Mouse (Mus musculus) ovary, postnatal 10 days (tissue): ENCODE data around the gene Anxa6.
"Not testable (repeated sequence)": the region's sequence is repeated elsewhere in the genome, so short reads cannot be mapped to it uniquely, and the experiment has no call there.

Source experiments
- DNase-seq: peaks from one replicate; pipeline ENCODE4 v3.0.0; 2022; ENCODE audit warnings: low spot score

Gene Anxa6

DNA sequence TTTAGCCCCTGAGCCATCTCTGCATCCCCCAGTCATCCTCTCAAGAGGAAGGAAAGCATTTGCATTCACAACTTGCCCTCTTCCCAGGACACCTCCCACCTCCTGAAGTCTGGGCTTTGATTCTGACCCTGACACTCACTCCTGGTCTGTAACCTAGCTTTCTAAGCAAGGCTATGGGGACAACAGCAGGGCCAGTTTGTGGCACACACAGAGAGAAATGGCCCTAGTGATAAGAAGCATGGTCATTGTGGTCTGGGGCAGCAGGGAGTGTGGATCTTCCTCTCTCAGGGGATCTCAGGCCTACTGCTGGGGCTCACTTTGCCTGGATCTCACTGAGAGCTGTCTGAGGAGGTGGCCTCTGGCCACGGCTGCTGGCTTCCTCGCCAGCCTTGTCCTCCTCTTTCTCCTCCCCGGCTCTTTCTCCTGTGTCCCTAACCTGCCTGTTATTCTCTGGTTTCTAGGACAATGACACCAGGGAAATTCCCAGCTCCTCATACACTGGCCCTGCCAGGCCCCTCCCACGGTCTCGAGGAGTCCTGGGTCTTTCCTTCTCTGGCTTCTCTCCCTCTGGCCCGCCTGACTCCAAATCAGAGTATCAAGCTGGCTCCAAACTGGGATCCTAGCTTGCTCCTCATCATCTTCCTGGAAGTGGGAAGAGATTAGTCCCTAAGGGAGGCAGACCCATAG is 71.9 kb downstream of the Anxa6 start:
- no peak for DNase-seq

DNA sequence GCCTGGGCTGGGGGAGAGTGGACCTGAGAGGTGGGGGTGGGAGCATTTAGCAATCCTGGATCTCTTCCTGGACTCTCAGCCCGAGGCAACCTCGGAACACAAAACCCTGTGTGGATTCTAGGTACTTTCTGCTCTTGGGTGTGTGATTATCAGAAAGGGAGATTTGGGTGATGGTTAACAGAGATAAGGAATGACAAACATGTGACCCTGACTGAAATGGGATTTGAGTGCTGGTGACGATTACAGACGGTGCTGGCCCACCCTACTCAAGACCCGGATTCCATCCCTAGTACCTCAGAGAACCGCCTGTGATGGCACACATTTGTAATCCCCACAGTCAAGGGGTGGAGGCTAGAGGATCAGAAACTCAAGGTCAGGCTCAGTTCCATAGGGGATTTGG is 73.0 kb downstream of the Anxa6 start:
- no peak for DNase-seq

DNA sequence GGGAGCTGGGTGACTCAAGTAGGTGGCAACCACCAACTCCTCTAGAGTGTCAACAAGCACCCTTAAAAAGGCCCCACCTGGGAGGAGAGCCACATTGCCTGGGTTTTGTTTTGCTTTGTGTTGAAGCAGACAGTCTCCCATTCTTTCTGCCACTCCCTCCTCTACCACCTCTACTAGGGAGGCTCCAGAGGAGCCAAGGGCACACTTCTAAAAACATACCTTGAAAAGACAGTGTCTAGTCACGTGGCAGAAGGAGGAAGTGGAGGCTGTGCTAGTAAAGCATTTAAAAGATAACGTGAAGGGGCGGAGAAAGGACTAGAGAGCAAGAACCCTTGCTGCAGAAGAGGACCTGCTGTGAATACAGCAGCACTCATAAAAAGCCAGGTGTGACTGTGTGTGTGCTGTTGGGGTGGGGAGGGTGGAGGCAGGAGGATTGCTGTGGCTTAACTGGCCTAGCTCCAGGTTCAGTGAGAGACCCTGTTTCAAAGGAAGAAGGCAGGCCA is 74.6 kb downstream of the Anxa6 start:
- DNase-seq: no peak

DNA sequence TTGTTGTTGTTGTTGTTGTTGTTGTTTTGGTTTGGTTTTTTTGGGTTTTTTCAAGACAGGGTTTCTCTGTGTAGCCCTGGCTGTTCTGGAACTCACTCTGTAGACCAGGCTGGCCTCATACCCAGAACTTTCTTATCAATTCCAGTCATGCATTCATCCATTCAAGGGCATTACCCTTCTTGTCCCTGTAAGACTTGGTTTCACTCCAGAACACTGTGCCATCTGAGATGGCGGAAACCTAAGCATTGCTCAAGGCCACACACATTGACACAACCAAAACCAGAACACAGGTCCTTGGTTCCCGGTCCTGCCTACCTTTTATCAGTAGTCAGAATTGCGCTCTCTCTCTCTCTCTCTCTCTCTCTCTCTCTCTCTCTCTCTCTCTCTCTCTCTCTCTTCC is 75.5 kb downstream of the Anxa6 start:
- DNase-seq: not testable (repeated sequence)

DNA sequence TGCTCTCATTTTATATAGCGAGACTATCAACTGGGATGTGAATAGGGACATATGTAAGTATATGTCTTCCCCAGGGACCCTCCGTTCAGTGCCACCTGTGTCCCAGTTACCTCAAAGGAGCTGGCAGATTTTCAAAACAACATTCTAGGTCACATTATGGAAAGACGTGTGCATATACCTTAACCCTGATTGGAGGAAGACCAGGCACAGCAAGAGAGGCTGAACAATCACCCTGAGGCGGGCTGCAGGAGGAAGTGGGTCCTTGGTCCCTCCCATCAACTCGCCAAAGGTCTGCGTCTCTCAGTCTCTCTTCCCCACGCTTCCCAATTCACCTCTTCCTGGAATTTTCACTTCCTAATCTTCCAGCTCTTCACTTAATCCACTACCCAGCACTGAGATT is 76.3 kb downstream of the Anxa6 start:
- DNase-seq: no peak

DNA sequence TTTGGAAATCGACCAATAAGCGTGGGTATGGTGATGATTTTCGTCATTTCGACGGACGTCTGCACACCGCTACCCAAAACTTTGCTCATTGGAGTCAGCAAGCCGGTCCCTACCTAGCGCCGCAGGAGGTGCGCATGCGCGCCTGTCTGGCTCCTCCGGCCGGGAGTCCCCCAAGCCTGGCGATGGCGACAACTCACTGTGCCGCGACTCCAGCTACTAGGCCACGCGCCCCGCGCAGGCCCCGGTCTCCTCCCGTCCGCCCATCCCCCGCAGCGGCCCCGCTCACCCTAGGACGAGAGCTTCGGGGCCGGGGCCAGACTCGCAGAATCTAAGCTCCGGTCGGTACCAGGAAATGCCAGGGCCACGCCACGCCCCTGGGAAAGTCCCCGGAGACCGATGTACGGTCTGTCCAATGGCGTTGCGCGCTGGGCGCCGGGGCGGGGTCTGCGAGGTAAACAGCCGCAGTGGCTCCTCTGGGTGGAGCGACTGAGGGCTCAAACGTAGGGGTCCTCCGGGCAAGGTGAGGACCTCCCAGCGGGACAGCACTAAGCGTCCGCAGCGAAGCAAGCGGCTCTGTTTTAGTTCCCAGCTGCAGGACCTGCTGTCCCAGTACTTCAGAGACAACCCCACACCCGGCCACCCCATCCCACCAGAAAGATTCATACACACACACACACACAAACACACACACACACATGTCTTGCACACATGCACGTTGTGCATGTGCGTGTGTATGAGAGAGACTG is 77.3 kb downstream of the Anxa6 start:
- peak; percentile 97 for DNase-seq

DNA sequence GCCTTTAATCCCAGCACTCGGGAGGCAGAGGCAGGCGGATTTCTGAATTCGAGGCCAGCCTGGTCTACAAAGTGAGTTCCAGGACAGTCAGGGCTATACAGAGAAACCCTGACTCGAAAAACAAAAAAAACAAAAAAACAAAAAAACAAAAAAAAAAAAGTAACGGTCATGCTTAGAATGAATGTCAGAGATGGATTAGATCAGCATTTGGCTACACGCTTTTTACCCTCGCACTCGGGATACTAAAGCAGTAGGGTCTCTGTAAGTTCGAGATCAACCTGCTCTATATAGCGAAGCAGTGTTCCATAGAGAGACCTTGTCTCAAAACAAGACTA is 77.9 kb downstream of the Anxa6 start:
- not testable (repeated sequence) for DNase-seq

DNA sequence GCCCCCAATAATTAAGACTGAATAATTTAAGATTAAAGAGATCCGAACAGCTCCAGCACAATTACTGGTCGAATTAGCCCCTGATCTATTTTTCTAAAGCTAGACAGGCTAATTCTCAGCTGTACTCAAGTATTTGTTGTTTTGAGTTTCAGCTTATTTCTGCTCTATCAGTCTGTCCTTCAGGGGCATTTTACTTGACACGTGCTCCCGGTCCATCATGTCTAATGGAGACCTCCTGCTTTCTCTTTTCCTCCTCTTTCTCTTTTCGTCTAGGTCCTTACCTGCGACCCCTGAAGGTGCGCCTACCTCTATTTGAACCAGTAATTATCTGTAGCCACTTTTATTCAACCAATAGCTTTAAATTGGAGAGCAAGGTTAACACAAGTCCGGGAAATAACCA is 78.5 kb downstream of the Anxa6 start:
- no peak for DNase-seq

DNA sequence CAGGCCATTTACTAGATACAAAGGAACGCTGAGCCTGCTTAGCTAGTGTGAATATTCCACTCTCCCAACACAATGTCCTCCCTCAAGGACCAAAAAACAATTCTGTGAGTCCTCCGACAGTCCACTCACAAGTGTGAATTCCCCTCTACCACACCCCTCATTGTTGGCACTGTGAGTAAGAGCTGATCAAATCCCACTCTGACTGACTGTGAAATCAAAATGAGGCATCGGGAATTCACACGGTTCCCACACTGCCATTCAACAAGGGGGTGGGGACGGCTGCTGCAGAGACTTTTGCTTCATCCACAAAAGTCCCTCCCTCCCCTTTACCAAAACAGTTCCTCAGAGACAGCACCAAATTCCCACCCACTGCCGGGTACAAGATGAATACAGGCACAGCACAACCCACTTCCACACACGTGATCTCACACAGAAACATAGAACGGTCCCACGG is 79.2 kb downstream of the Anxa6 start:
- no peak for DNase-seq

DNA sequence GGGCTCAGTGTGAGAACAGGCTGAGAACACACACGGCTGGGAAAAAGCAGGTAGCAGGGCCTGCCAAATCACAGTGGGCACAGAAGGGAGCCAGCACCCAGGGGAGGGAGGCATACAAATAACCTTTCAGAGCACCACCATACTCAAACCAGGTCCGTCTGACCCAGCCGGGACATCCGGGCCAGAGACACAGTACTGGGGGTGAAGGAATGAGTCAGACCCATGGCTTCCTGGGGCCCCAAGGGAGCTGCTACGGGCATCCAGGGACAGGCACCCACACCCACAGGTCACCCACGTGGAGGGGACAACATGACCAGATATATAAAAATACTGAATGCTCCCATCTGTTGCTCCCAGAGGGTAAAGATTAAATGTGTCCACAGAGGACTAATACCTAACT is 80.6 kb downstream of the Anxa6 start:
- DNase-seq: no peak

DNA sequence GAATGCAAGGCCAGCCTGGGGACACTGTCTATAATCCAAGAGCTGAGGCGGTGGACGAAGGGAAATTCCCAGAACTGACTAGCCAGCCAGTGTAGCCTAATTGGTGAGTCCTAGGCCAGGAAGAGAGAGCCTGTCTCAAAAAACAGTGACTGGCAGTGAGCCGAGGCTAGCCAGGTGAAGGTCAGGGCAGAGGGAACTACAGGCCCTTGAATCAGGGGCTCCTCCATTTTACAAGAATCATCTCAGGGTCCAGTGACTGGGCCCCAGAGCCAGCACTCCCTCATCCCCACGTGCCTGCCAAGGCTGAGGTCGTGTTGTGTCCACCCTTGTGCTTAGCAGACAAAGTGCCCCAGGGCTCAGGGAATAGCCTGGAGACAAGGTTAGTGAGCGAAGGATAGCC is 82.6 kb downstream of the Anxa6 start:
- DNase-seq: no peak

DNA sequence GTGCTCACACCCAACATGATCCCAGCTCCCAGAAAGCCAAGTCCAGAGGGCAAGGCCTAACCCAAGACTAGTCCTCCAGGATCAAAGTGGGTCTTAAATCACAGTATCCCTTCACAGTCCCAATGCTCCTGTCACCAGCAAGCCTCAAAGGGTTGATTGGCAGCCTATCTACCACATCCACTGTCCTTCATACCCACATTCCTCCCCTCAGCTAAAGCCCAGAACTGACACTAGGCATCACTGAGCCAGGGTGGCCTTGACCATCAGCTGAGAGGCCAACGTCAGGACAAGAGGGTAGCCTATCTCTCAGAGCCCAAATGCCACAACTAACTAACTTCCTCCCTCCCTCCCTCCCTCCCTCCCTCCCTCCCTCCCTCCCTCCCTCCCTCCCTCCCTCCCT is 83.5 kb downstream of the Anxa6 start:
- DNase-seq: no peak

DNA sequence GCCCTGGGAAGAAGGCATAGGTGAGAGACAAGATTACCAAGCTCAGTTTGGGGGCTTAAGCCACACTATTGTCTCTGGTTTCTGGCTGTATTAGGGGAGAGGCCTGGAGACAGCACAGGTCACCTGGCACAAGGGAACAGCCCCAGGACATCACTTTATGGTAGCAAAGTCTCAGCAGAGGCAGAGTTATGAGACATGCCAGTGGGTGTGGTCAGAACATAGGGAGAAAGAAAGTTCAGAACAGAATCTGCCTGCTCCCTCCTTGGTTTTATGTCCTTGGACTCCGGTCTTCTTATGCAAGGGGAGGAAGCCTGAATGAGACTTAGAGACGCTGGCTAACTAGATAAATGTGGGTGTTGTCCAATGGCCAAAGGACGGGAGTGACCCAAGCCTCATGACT is 88.5 kb downstream of the Anxa6 start:
- no peak for DNase-seq

DNA sequence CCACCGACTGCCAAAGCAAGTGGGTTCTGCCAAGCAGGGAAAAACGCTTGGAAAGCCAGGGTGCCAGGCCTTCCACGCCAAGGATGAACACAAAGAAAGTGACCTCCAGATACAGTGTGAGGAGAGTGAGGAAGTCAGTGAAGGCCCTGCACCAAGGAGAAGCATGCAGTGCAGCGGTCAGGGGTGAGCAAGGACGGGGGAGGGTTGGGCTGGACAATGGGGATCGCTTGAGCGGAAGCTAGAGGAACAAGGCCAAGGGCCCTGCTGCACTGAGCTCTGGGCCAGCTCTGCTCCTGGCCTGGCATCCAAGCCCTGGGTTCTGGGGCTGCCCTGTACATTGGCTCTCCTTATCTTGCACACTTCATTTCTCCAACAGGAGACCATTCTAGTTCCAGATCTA is 93.2 kb downstream of the Anxa6 start:
- no peak for DNase-seq

DNA sequence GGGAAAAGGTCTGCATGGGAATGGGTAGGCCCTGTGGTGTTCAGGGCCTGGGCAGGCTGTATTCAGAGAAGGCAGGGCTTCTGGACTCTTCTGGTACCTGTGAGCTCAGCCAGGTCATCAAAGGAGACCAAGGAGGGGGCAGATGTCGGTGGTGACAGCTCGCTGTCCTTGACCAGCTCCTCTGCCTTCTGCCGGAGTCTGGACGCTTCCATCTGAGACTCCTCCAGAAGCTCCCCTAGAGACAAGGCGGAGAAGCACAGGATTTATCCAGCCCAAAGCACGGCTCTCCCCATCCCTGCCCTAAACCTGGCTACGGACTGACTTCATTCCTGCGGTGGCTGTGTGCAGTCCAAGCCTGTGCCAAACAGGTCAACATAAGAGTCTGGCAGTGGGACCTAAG is 93.7 kb downstream of the Anxa6 start:
- no peak for DNase-seq

DNA sequence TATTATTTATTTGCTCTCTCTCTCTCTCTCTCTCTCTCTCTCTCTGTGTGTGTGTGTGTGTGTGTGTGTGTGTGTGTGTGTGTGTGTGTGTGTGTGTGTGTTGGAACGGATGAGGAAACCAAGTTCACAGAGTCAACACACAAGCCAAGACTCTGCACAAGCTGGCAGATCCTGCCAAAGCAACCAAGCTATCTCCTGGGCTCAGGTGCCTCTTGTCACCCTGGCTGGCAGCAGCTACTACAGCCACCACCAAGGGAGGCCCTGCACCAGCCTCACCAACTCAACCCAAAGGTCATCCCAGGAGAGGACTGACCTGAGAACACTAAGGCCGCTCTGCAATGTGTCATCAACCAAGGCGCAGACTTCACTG is 96.5 kb downstream of the Anxa6 start:
- no peak for DNase-seq

DNA sequence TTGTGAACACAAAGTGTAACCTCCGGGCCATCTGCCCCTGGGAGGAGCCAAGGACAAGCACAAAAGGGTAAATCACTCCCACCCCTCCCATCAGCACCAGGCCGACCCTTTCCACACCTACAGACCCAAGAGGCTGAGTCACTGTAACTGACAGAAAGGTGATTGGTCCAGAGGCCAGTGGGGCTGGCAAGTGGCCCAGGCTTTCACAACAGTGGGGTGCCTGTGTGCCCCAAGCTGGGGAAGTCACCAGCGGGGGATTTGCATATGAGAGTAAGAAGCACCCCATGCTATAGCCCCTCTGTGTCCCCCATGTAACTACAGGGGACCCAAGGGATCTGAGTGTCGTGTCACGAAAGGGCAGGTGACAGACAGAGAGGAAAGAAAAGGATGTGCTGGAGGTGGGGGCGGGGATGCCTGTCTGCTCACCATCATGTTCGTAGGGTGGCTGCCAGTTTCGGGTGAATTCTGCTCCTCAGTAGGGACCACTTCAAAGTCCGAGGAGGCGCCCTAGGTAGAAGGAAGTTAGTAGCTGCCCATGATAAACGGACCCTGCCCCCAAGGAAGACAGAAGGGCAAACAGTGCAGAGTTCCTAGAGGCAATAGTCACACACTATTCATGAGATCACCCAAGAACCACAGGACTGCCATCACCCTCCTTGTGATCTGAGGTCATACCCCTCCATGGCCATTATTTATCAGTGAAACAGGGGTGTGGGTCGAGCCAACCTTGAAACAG is 97.0 kb downstream of the Anxa6 start:
- no peak for DNase-seq

DNA sequence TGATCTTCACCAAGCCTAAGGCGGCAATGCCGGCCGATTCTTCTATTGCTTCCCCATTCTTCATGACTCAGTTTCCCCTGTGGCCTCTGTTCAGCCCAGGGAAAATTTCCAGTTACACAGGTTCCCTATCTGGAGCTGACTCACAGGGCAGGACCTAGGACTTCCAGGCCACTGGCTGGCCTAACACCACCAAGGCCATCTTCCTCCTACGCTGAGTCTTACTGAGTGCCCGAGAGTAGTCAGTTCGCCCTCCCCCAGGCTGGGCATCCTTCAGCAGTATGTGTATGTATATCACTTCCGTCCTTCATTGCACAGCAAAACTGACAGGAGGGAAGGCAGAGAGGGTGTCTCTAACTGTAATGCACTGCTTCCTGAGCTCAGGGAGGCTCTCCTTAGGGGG is 99.0 kb downstream of the Anxa6 start:
- no peak for DNase-seq

DNA sequence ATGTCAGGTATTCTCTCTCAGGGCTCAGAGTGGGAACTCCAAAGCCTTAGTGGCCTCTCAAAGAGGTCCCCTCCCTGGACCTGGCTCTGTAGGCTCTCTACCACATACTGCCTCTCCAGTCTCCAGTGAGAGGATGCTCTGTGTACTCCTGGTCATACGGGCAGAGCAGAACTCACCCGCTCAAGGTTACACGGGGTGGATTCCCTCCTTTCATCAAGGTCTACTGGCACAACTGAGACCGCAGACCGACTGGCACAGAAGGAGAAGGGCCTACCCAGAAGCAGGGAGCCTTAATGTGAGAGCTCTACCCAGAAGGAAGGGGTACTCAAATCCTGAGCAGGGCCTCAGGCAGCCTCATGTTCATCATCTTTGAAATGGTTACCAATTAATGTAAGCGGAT is 100.7 kb downstream of the Anxa6 start:
- DNase-seq: no peak

DNA sequence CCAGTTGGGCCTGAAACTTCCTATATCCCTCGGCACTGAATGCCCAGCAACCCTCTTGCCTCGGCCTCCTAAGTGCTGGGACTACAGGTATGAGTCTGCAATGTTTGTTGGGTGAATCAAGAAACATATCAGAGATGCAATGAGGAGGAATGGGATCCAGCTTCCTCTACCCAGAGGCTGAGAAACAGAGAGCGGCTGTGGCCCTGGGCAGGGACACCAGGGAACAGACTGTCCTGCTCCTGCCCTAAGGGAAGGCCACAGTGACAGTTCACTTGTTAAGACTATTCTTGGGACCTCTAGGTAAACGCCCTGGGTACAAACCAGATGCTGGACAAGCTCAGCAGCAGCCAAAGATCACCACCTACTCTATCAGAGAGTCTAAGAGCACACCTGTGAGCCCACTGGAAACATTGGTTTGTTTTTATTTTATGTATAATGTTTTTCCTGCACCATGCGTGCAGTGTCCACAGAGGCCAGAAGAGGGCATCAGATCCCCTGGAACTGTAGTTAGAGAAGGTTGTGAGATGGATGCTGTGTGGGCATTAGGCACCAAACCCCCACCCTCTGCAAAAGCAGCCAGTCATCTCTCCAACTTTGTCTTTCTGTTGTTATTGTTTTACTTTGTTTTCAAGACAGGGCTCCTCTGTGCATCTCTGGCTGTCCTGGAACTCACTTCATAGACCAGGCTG is 101.7 kb downstream of the Anxa6 start:
- DNase-seq: no peak

DNA sequence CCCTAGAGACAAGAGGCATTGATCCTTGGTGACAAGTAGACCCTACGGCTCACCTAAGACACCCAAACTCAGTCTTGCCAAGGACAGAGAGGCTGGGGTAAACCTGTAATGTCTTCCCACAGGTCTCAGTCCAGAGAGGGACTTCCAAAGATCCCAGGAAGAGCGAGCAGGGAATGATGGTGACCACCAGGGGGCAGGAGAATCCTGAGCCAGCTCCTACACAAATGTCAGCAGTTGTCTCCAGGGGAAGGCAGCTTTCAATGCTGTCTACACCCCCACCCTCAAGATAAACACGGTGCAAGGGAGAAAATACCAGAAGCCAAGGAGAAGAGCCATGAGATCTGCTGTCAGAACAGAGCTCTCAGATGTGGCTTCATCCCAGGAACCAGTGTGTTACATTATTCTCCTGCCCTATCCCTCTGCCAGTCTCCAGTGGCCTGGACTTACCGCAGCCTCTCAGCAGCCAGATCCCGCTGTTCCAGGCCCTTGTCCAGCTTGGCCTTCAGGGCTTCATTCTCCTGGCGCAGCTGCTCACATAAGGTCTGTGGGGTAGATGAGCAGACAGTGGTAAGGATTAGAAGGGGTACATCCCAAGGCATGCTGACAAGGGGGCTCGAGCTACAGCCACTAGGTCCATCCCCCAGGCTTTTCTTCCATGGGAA is 102.8 kb downstream of the Anxa6 start:
- no peak for DNase-seq

DNA sequence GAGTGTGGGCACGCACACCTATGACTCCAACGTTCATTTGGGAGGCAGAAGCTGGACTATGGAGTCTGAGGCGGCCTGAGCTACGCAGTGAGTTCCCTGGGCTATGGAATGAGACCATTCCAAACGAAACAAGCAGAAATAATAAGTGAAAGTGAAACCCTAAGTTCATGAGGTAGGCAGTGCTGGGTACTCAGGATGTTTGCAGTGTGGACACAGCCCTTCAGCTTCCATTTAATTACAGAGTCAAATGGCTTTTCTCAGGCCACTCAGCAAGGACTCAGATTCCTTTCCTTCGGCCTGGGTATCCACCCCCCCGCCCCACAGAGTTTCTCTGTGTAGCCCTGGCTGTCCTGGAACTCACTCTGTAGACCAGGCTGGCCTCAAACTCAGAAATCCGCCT is 103.5 kb downstream of the Anxa6 start:
- DNase-seq: no peak
